Mouse (Mus musculus) midbrain, embryonic 16.5 days (tissue): Measurements from ENCODE around the gene Anks1b. TPM values are rescaled to one million over a fixed set of nuclear protein-coding genes. Genes with fewer than 3 reads are reported as not detected.

Source experiments
- ATAC-seq: fragments of 200-750 bp; cut with Nextera tagmentation; 2 replicates; pipeline ENCODE4 v1.8.0; 2017; ENCODE audit warnings: moderate TSS enrichment
- H3K27ac ChIP-seq: fragments of 300-500 bp; sonication (generic); 2 replicates; pipeline ENCODE4 v1.5.1; 2014; ENCODE audit warnings: mild to moderate bottlenecking, low read length, mixed read lengths
- H3K27me3 ChIP-seq: fragments of 300-500 bp; sonication (generic); 2 replicates; pipeline ENCODE4 v1.6.1; 2014; ENCODE audit warnings: low read depth, low read length, mixed read lengths; ENCODE audit not compliant: control insufficient read depth, insufficient read depth
- H3K36me3 ChIP-seq: fragments of 300-500 bp; sonication (generic); 2 replicates; pipeline ENCODE4 v1.6.1; 2014; ENCODE audit warnings: mild to moderate bottlenecking, low read length, moderate library complexity, mixed read lengths; ENCODE audit not compliant: control insufficient read depth, insufficient read depth
- H3K4me1 ChIP-seq: fragments of 300-500 bp; sonication (generic); 2 replicates; pipeline ENCODE4 v1.6.1; 2014; ENCODE audit warnings: mild to moderate bottlenecking, low read length, mixed read lengths; ENCODE audit not compliant: control insufficient read depth, insufficient read depth
- H3K4me2 ChIP-seq: fragments of 300-500 bp; sonication (generic); 2 replicates; pipeline ENCODE4 v1.6.1; 2014; ENCODE audit warnings: mild to moderate bottlenecking, low read length, mixed read lengths
- H3K4me3 ChIP-seq: fragments of 300-500 bp; sonication (generic); 2 replicates; pipeline ENCODE4 v1.5.1; 2014; ENCODE audit warnings: low read depth, mild to moderate bottlenecking, low read length, moderate library complexity, mixed read lengths
- H3K9ac ChIP-seq: fragments of 300-500 bp; sonication (generic); 2 replicates; pipeline ENCODE4 v1.6.1; 2014; ENCODE audit warnings: low read depth, low read length, mixed read lengths
- H3K9me3 ChIP-seq: fragments of 300-500 bp; sonication (generic); replicated peaks from 2 replicates; pipeline ENCODE4 v1.6.1; 2014; ENCODE audit warnings: mild to moderate bottlenecking, low read length, mixed read lengths; ENCODE audit not compliant: control insufficient read depth, poor library complexity, severe bottlenecking
- WGBS: fragments of 180-500 bp; shearing (Covaris S2); extraction: QIAGEN DNeasy Blood & Tissue Kit; methylation state at CpG from one replicate; pipeline ENCODE4 v1.1.7; 2014; 5-methylcytosine and 5-hydroxymethylcytosine counted together
- polyA plus RNA-seq: library from polyadenylated mRNA; unstranded; fragments of >200 nt; fragmentation: Nextera tagmentation; extraction: Ambion mirVana; gene quantifications from 2 replicates; pipeline ENCODE4 v1.2.1, GENCODE M21; 2015

Anks1b gene
- polyA plus RNA-seq, 1 experiment from 2014 or later: 94.3 TPM

DNA sequence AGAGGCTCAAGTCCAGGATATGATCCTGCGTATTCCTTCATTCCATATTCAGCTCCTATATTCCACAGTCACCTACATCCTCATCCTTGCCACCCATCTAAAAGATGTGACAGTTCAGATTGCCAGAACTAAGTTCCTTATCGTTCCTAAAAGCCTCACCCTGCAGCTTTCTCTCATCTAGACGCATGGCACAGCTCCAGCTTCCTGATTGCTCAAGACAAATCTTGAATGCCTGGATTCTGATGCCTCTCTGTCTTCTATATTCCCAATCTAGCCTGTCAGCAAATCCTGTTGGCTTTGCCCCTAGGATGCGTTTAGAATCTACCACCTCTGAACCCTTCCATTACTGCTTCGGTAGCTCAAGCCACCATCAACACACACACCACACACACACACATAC is 886.6 kb downstream of the Anks1b start:
- Histone ChIP-seq H3K27ac (no peak overlapping the region), H3K9me3 (no peaks in the 10 kb centered on the region), H3K4me2 (no peak overlapping the region), H3K4me3 (no peak overlapping the region), H3K27me3 (no peaks in the 10 kb centered on the region), H3K36me3 (no peaks in the 10 kb centered on the region), H3K4me1 (peaks cover 5% of the 10 kb centered on the region), H3K9ac (no peak overlapping the region)
- no peak for ATAC-seq
- WGBS: 83% methylated on average over 5 of the region's 5 CpGs

DNA sequence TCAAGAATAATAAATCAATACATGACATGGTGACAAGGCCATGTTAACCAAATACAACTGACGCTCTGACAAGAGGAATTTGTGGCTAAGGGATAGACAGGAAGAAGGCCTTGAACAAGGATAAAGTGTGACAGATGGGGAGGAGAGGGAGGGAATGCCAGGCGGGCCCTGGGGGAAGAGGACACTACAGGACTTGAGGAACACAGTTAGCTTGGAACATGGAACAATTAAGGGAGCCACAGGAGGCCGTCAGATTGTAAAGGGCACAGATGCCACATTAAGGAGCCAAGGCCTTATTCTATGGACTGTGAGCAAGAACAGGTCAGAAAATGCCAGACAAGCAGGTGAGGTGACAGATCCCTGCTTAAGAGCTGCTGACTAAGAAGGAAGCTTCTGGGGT is 893.0 kb downstream of the Anks1b start:
- Histone ChIP-seq H3K4me3 (no peak overlapping the region), H3K4me1 (peaks cover 9% of the 10 kb centered on the region), H3K4me2 (no peak overlapping the region), H3K36me3 (no peaks in the 10 kb centered on the region), H3K27me3 (no peaks in the 10 kb centered on the region), H3K27ac (no peak overlapping the region), H3K9ac (no peak overlapping the region), H3K9me3 (no peaks in the 10 kb centered on the region)
- ATAC-seq: no peak
- 65% methylated on average over 3 of the region's 3 CpGs for WGBS

DNA sequence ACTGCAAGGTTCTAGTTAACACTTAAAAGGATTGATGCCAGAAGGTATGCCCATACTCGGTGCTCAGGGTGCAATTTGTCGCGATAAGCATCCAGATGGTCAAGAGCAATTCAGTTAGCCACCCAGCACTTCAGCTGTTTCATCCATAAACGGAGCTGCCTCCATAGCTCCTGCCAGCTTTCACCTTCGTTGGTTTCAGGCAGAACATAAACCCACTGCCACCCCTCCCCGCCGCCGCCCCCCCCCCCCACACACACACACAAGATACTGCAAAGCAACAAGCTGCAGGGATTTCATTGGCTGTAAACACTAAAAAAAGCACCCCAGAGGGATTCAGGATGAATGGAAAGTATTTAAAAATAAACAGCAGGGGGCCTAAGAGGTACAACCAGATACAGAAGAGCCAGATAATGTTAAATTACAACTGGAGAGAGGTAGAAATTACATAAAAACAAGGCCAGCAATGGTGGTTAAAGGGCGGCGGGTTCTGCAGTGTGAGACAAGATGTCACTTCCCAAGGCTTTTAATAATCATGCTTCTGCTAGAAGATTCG is 897.2 kb downstream of the Anks1b start:
- 18% methylated on average over 11 of the region's 11 CpGs for whole genome bisulfite sequencing

DNA sequence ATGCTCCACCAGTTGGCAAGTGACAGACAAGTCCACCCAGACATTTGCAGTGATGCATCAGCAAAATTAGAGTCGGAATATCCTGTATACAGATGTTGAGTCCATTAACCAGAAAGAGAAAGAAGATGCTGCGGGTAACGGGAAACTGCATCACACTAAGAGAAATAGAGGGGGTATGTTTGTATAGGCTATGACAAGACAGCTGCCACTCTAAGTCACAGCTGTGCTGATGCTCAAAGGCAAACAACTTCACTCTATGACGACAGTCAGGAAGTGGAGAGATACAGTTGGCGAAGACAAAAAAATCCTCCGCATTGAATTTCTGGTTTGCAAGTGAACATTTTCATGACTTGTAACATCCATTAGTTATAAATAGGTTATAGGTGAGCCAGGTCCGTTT is 897.7 kb downstream of the Anks1b start:
- Histone ChIP-seq H3K9ac (no peak overlapping the region), H3K4me2 (peak overlapping the region; percentile 13; the same call in 1 of the 2 replicates)
- peak; percentile 57; the same call in 1 of the 2 replicates for ATAC-seq

More for the DNA sequence above, 897.2 kb downstream of the Anks1b start:
- H3K4me1 ChIP-seq: peaks cover 21% of the 10 kb centered on the region
- H3K9me3 ChIP-seq: no peaks in the 10 kb centered on the region
- no peak overlapping the region for H3K4me3 ChIP-seq
- no peaks in the 10 kb centered on the region for H3K36me3 ChIP-seq
- H3K27ac ChIP-seq: no peak overlapping the region
- 0 out of 2 replicates have a peak, but pooled peaks have one; percentile 20 for ATAC-seq
- H3K27me3 ChIP-seq: no peaks in the 10 kb centered on the region
- H3K9ac ChIP-seq: no peak overlapping the region
- H3K4me2 ChIP-seq: peak overlapping the region; percentile 0; the same call in 1 of the 2 replicates

DNA sequence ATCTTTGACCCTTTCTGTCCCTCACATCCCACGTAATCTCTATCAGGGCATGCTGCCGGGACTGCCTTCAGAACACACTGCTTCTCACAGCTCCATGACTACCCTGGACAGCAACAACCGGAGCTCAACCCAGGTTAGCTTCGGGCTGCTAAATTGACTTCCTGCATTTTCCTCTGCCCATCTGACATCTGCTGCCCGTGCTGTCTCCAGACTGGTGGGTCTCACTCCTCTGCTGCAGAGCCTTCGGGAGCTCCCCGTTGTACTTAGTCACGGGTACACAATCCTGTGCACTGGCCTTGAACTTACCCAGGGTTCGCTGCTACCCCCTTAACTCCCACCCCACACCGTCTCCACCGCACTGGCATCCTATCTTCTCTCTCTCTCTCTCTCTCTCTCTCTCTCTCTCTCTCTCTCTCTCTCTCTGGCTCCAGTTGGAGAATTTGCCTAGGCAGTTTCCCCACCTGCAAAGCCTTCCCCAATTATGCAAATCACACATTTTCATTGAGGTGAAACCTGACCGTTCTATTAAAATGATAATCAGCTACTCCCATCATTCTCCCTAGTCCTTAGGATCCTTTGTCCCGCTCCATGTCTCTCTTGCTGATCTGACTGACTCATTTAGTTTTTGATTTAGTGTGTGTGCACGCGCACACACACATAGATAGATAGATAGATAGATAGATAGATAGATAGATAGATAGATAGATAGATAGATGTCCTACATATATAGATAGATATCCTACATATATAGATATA is 898.3 kb downstream of the Anks1b start:
- H3K4me3 ChIP-seq: no peak overlapping the region
- no peaks in the 10 kb centered on the region for H3K27me3 ChIP-seq
- H3K9ac ChIP-seq: no peak overlapping the region
- H3K27ac ChIP-seq: no peak overlapping the region
- H3K9me3 ChIP-seq: no peaks in the 10 kb centered on the region
- WGBS: 7% methylated on average over 15 of the region's 15 CpGs
- no peaks in the 10 kb centered on the region for H3K36me3 ChIP-seq
- H3K4me1 ChIP-seq: peaks cover 21% of the 10 kb centered on the region
- ATAC-seq: peak; percentile 66
- peak overlapping the region; percentile 13 for H3K4me2 ChIP-seq

More for the DNA sequence above, 897.7 kb downstream of the Anks1b start:
- Histone ChIP-seq H3K4me3 (no peak overlapping the region), H3K36me3 (no peaks in the 10 kb centered on the region), H3K4me1 (peaks cover 21% of the 10 kb centered on the region), H3K27me3 (no peaks in the 10 kb centered on the region), H3K27ac (no peak overlapping the region), H3K9me3 (no peaks in the 10 kb centered on the region)
- 46% methylated on average over 7 of the region's 7 CpGs for WGBS

DNA sequence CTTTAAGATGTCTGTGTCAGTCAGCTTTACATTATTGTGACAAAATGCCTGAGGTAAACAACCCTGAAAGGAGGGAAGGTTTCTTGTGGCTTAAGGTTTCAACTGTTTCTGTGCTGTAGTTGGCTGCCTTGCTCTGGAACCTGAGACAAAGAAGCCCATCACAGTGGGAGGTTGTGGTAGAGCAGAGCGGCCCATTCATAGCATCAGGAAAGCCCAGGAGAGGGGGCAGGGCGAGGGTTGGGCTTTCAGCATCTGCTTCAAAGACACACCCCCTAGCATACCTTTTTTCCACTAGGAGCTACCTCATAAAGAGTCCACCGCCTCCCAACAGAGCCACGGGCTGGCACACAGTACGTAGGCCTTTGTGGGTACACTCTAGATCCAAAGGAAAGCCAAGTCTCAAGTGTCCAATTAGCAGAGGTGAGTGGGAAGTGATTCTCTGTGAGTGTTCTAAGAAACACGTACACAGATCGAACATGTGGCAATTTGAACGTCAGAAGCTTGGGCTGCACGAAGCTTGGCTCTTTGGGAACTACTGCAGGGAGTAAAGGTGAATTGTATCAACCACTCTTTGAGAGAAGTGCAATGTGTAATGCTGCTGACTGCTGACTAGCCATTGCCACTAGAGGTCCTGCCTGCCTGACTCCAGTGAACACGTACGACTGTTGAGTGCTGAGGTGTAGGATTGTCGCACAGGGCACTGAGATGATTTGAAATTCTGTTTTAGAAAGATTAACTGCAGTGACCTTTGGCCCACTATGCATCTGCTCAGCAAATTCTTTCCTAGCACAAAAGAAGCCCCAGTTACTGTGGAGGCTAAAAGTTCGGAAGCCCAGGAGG is 906.5 kb downstream of the Anks1b start:
- WGBS: 43% methylated on average over 13 of the region's 13 CpGs
- Histone ChIP-seq H3K4me1 (no peaks in the 10 kb centered on the region), H3K36me3 (no peaks in the 10 kb centered on the region), H3K9ac (no peak overlapping the region), H3K4me3 (no peak overlapping the region), H3K27me3 (no peaks in the 10 kb centered on the region), H3K4me2 (no peak overlapping the region), H3K9me3 (no peaks in the 10 kb centered on the region), H3K27ac (no peak overlapping the region)
- ATAC-seq: 0 out of 2 replicates have a peak, but pooled peaks have one; percentile 41

DNA sequence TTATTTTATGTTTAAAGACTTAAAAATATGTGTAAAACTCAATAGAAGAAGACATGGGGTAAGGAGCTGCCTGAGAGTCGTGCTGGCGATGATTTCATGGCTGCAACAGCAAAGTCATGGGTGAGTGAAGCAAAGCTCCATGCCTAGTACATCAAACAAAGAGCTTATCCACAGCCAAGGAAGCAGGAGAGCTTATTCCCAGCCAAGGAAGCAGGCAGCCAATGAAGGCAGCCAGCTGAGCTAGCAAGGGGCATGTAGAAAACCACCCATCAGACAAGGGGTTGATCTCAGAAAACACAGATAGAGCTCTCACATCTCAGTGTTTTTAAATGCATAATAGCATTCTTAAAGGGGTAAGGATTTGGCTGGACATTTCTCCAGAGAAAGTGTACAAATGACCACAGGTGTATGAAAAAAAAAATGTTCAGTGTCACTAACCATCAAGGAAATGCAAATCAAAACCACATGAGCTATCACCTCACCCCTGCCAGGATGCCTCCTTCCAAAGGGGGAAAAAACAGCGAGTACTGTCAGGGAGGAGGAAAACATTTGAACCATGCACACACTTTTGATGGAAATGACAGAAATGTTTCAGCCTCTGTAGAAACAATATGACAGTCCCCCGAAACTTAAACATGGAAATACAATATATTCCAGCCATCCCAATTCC is 911.8 kb downstream of the Anks1b start:
- no peaks in the 10 kb centered on the region for H3K4me1 ChIP-seq
- no peaks in the 10 kb centered on the region for H3K27me3 ChIP-seq
- H3K36me3 ChIP-seq: no peaks in the 10 kb centered on the region
- H3K27ac ChIP-seq: no peak overlapping the region
- no peak overlapping the region for H3K4me2 ChIP-seq
- no peaks in the 10 kb centered on the region for H3K9me3 ChIP-seq
- no peak for ATAC-seq
- no peak overlapping the region for H3K9ac ChIP-seq
- no peak overlapping the region for H3K4me3 ChIP-seq
- WGBS: 54% methylated on average over 4 of the region's 4 CpGs

DNA sequence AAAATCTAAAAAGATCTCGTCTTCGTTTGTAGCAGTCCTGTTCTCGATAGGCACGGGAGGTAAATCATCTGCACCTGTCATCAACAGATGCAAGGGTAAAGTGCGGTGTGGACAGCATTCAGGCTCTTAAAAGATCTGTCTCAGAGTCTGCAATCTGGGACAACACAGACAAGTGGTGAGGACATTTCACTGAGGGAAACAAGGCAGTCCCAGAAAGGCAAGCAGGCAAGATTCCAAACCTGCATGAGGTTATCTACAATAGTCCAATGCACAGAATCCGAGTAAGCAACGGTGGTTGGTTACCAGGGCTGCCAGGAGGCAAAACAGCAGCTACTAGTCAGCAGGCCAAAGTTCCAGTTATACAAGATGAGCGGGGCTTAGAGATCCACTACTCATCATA is 912.4 kb downstream of the Anks1b start:
- no peak for ATAC-seq
- no peaks in the 10 kb centered on the region for H3K27me3 ChIP-seq
- WGBS: 90% methylated on average over 8 of the region's 8 CpGs

More for the DNA sequence above, 912.4 kb downstream of the Anks1b start:
- no peak overlapping the region for H3K9ac ChIP-seq
- no peak overlapping the region for H3K4me3 ChIP-seq
- H3K36me3 ChIP-seq: no peaks in the 10 kb centered on the region
- no peaks in the 10 kb centered on the region for H3K4me1 ChIP-seq
- no peak overlapping the region for H3K27ac ChIP-seq
- H3K4me2 ChIP-seq: no peak overlapping the region
- no peaks in the 10 kb centered on the region for H3K9me3 ChIP-seq
